Mouse (Mus musculus) cerebellum, adult 2 months (tissue): ENCODE data around the gene 6030468B19Rik. TPM values are rescaled to one million over a fixed set of nuclear protein-coding genes. Genes with fewer than 3 reads are reported as not detected.

Source experiments
- DNase-seq, 2 experiments: peaks; one replicate each; pipeline ENCODE4 v3.0.0; 2021
- H3K27ac ChIP-seq: fragments of 200-500 bp; 2 replicates; pipeline ENCODE4 v1.5.1; 2012; ENCODE audit warnings: low read length, control low read depth, inconsistent platforms; ENCODE audit not compliant: insufficient read depth
- H3K27me3 ChIP-seq: fragments of 200-500 bp; 2 replicates; pipeline ENCODE4 v1.6.1; 2012; ENCODE audit warnings: inconsistent platforms, mild to moderate bottlenecking, low read length, moderate library complexity; ENCODE audit not compliant: control insufficient read depth, insufficient read depth
- H3K4me1 ChIP-seq: fragments of 200-500 bp; 2 replicates; pipeline ENCODE4 v1.6.1; 2011; ENCODE audit warnings: low read length; ENCODE audit not compliant: control insufficient read depth, insufficient read depth
- H3K4me3 ChIP-seq: fragments of 200-500 bp; replicated peaks from 2 replicates; pipeline ENCODE3; 2011; ENCODE audit warnings: mild to moderate bottlenecking, low read depth, low read length, control low read depth; ENCODE audit not compliant: insufficient read depth
- CTCF ChIP-seq: fragments of 200-500 bp; IDR thresholded peaks from 2 replicates; pipeline ENCODE4 v1.5.1; 2011; ENCODE audit warnings: low read depth, mild to moderate bottlenecking, control low read depth, low read length, moderate library complexity, borderline replicate concordance; ENCODE audit not compliant: insufficient read depth
- POLR2A ChIP-seq: fragments of 200-500 bp; IDR thresholded peaks from 2 replicates; pipeline ENCODE4 v1.6.1; 2011; ENCODE audit warnings: low read length, control low read depth, borderline replicate concordance; ENCODE audit not compliant: insufficient read depth
- WGBS: fragments of 180-500 bp; shearing (Covaris S2); methylation state at CpG from one replicate; pipeline ENCODE4 v1.1.7; 2018; 5-methylcytosine and 5-hydroxymethylcytosine counted together
- polyA plus RNA-seq: library from polyadenylated mRNA; depleted of rRNA; stranded (reverse); fragments of >200 nt; gene quantifications from 2 replicates; pipeline ENCODE4 v1.2.3, GENCODE M21; 2012

The 6030468B19Rik gene
- polyA plus RNA-seq, 1 experiment: not detected

DNA sequence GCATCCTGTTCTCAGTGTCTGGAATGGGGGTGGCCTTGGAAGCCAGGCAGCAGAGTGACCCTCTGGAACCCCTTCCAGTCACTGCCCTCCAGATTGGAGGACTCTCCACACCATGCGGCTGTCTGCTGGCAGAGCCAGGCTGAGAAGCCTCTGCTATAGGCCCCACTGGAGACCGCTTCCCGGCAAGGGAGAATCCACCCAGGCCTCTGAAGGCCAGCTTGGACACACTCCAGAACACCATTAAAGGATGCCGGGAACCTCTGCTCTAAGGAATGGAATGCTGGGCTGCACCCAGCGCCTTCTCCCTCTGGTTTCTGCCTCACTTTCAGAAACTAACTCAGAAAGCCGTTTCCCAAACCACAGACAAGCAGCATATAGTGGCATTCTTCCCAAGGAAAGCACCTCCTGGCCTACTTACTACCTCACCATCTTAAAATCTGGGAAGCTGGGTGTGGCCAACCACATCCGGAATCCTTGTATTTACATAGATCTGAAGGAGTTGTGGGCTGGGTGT is 25.3 kb downstream of the 6030468B19Rik start:
- DNase-seq: no peak
- 82% methylated on average over 7 of the region's 7 CpGs for WGBS
- H3K4me3 ChIP-seq: no peak overlapping the region
- H3K27ac ChIP-seq: no peak overlapping the region
- H3K27me3 ChIP-seq: no peaks in the 10 kb centered on the region; the same call in 1 of the 2 replicates
- TF ChIP-seq POLR2A: no peak
- no peak for TF ChIP-seq CTCF
- peaks cover 17% of the 10 kb centered on the region for H3K4me1 ChIP-seq

DNA sequence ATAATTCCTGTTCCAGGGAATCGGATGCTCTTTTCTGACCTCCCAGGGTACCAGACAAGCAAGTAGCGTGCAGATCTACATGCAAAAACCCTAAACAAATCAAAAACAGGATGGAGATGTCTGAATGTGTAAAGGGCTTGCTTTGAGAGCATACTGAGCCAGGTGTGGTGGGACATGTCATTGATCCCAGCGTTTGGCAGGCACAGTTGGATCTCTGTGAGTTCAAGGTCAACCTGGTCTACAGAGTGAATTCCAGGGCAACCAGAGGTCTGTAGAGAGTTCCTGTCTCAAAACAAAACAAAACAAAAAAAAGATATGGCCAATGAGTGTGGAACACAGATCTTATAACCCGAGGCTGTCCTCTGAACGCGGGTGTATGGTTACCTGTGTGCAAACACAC is 26.0 kb downstream of the 6030468B19Rik start:
- no peak for TF ChIP-seq POLR2A
- TF ChIP-seq CTCF: no peak
- Histone ChIP-seq H3K4me3 (no peak overlapping the region), H3K27me3 (no peaks in the 10 kb centered on the region; the same call in 1 of the 2 replicates), H3K27ac (no peak overlapping the region), H3K4me1 (peaks cover 17% of the 10 kb centered on the region)
- 95% methylated on average over 6 of the region's 6 CpGs for WGBS
- DNase-seq: no peak

DNA sequence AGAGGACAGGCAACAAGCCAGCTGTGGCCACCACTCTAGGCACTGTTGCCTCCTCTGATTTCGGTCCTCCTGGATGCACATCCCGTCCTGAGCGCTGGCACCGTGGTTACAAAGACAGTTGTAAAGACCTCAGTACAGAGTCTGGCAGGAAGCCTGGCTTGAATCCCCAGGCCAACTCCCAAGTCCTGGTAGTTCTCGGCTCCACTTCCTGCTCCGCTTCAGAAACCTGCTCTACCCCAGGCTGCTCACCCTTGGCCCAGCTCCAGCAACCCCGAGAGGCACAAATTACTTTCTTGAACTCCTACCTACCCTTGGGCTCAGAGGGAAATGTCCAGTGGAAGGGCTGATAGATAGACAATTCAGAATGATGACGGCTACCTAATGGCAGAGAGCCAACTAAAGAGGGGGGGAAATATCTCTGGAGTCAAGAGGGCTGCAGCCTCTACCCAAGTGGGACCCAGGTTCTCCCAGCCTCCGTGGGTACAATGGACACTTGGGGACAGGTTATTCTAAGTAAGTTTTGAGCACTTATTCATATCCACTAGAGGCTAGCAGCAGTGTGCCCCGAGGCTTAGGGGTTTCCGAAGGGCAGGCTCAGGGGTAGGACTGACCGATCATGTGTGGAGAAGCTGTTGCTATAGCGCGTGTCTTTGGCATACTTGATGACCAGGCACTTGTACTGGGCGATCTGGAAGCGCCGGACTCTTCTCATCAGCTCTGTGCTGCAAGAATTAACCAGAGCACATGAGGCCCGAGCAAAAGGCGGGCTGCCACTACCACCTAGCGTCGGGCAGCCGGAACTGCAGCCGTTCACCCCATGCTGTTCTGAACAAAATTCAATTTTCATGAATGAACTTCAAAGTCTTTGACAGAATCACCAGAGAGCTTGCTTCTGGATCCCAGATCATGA is 26.9 kb downstream of the 6030468B19Rik start:
- H3K27me3 ChIP-seq: no peaks in the 10 kb centered on the region; the same call in 1 of the 2 replicates
- peak; percentile 97 for TF ChIP-seq CTCF
- no peak for TF ChIP-seq POLR2A
- H3K4me3 ChIP-seq: no peak overlapping the region
- DNase-seq: peak; percentile 72 to 80
- peaks cover 14% of the 10 kb centered on the region for H3K4me1 ChIP-seq
- no peak overlapping the region for H3K27ac ChIP-seq
- 4% methylated on average over 23 of the region's 23 CpGs for whole genome bisulfite sequencing

DNA sequence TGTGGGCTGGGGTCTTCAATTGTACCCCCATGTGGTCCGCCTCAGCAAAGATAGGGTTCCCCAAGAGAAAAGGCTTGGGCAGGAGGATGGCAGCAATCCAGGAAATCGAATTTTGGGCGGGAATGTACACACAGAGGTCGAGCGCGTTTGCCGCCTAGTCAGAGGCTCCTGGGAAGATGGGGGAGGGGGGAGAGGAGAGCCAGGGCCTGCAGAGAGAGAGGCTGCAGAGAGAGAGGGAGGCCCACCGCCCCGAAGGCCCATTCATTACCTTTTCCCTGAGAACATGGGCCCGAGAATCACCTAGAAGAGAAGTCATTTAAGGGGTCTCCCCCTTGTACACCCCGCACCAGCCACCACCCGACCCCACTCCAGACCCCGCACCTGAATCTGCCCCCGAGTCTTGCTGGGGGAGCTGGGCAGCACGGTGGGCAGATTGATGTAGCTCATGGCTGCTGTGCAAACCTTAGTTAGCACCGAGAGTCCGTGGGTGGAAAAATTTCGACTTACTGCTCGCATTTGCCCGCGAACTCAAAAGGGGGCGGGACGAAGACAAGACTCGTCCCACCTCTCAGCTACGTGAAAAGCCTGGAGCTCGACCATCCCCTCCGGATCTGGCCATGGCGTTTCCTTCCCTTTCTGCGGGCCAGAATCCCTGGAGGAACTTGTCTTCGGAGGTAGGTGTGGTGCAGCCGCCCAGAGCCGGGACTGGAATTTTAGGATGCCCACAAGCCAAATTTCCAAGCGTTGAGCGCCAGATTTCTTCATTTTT is 28.1 kb downstream of the 6030468B19Rik start, which contains the start of the genes Afmid and Tk1:
Afmid (plus strand) TSS at position 592 of the 769 bp plus-strand sequence.
Tk1 (minus strand) TSS at position 760 of the 769 bp plus-strand sequence.
- H3K27me3 ChIP-seq: no peaks in the 10 kb centered on the region; the same call in 1 of the 2 replicates
- WGBS: 2% methylated on average over 34 of the region's 34 CpGs
- no peak for DNase-seq
- no peak for TF ChIP-seq POLR2A
- no peak for TF ChIP-seq CTCF
- H3K4me1 ChIP-seq: peaks cover 10% of the 10 kb centered on the region; the same call in 1 of the 2 replicates
- no peak within 1 kb of the TSS for H3K4me3 ChIP-seq
- H3K27ac ChIP-seq: no peak within 1 kb of the TSS

DNA sequence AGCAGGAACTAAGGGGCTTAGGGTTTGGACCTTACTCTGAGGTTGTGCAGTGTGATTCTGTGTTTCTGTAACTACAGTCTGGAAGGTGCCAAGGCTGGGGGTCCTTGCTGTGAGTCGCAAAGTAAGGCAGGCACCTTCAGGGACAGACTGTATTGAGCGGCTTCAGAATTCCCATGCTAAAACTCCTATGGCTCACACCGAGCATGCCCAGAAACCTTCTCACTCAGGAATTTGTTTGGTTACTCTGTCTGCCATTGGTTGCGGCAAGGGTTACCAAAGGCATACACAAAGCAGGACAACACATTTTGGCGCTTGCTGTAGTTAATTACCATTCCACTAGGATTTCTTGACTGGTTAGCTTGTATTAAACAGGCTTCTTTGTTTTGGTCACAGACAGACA is 28.7 kb downstream of the 6030468B19Rik start:
- Histone ChIP-seq H3K27ac (no peak overlapping the region), H3K27me3 (no peaks in the 10 kb centered on the region; the same call in 1 of the 2 replicates), H3K4me1 (peaks cover 10% of the 10 kb centered on the region; the same call in 1 of the 2 replicates), H3K4me3 (no peak overlapping the region)
- no peak for TF ChIP-seq CTCF
- 51% methylated on average over 5 of the region's 5 CpGs for WGBS
- no peak for DNase-seq

DNA sequence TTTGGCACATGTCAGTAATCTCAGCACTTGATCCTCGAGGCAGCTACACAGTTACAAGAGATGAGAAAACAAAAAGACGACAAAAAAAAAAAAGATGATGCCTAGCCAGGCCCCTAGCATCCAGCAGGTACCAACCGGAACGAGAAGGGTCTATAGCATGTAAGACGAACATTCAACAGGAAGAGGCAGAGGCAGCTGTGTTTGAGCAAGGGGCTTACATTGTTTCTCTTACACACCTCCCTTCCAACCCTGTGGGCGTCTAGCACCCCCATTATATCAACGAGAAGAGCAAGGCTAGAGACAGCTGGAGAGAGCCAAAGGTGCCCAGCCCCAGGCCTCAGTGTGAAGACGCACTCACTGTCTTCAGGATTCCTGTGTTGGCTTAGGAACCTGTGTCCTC is 29.5 kb downstream of the 6030468B19Rik start:
- H3K4me3 ChIP-seq: no peak overlapping the region
- no peak overlapping the region for H3K27ac ChIP-seq
- 84% methylated on average over 8 of the region's 8 CpGs for WGBS
- H3K27me3 ChIP-seq: no peaks in the 10 kb centered on the region; the same call in 1 of the 2 replicates
- DNase-seq: no peak
- peaks cover 10% of the 10 kb centered on the region; the same call in 1 of the 2 replicates for H3K4me1 ChIP-seq
- TF ChIP-seq CTCF (no peak), POLR2A (no peak)

DNA sequence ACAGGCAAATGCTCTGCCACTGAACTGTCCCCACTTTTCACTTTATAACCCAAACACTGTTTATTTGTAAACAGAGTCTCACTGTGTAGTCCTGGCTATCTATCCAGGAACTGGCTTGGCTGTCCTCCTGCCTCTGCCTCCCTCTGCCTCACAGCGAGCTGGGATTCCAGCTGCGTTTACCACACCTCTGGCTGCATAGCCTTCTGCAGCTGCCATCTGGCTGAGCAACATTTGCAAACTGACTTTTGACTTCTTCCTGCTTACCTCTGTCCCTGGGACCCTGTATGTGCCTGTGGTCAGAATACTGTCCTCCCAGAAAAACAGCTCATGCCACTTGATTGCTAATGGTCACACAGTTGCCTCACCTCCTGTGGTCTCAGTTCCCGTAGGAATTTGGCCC is 29.9 kb downstream of the 6030468B19Rik start:
- peaks cover 10% of the 10 kb centered on the region; the same call in 1 of the 2 replicates for H3K4me1 ChIP-seq

More for the DNA sequence above, 29.9 kb downstream of the 6030468B19Rik start:
- TF ChIP-seq CTCF: no peak
- TF ChIP-seq POLR2A: no peak
- 64% methylated on average over 3 of the region's 3 CpGs for WGBS
- DNase-seq: no peak
- no peaks in the 10 kb centered on the region; the same call in 1 of the 2 replicates for H3K27me3 ChIP-seq
- no peak overlapping the region for H3K4me3 ChIP-seq
- H3K27ac ChIP-seq: no peak overlapping the region
